Mouse (Mus musculus) kidney, adult 2 months (tissue): ENCODE measurements around the gene Prrc2a.

Source experiments
- CTCF ChIP-seq: fragments of 200-500 bp; conservative IDR thresholded peaks from 2 replicates; pipeline ENCODE4 v1.5.1; 2011; ENCODE audit warnings: low read depth, mild to moderate bottlenecking, control low read depth, low read length, moderate library complexity, mixed read lengths; ENCODE audit not compliant: insufficient read depth, insufficient read length
- POLR2A ChIP-seq: fragments of 200-500 bp; IDR thresholded peaks from one replicate; pipeline ENCODE4 v1.6.1; 2011; ENCODE audit warnings: low read depth, low read length, control low read depth

DNA sequence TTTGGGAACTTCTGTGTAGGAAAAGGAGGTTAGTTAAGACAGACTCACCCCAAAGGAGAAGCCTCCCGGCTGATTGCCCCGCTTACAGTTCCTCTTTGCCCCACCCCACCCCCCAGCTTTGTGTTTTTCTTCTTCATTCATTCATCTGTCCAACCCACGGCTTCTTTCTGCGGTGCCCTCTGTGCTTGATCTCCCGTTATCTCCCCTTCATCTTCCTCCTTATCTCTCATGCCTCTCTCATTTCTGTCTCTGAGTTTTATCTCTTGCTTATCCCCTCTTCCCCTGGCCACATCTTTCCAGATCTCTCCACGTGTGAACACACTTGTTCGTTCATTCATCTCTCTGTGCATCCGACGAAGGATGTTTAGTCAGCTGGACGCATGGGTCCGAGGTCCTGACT is 36.4 kb upstream of the Prrc2a start:
- no peak for TF ChIP-seq POLR2A
- no peak for TF ChIP-seq CTCF
